Mouse (Mus musculus) thymus, adult 2 months (tissue): ENCODE results near the gene Cldn15. TPM values are rescaled to one million over a fixed set of nuclear protein-coding genes. Genes with fewer than 3 reads are reported as not detected.

ENCODE experiments used
- DNase-seq: peaks from one replicate; pipeline ENCODE4 v3.0.0; 2021
- H3K27ac ChIP-seq: fragments of 200-500 bp; 2 replicates; pipeline ENCODE4 v1.5.1; 2012; ENCODE audit warnings: low read length, control low read depth; ENCODE audit not compliant: control insufficient read depth, insufficient read depth
- H3K27me3 ChIP-seq: fragments of 200-500 bp; 2 replicates; pipeline ENCODE4 v1.6.1; 2012; ENCODE audit warnings: mild to moderate bottlenecking, low read length, moderate library complexity, mixed read lengths; ENCODE audit not compliant: control insufficient read depth, insufficient read depth
- H3K36me3 ChIP-seq: fragments of 200-500 bp; 2 replicates; pipeline ENCODE4 v1.6.1; 2012; ENCODE audit warnings: mild to moderate bottlenecking, low read length, moderate library complexity; ENCODE audit not compliant: control insufficient read depth, insufficient read depth
- H3K4me1 ChIP-seq: fragments of 200-500 bp; replicated peaks from 2 replicates; pipeline ENCODE4 v1.6.1; 2012; ENCODE audit warnings: low read length; ENCODE audit not compliant: control insufficient read depth, insufficient read depth
- H3K4me3 ChIP-seq: fragments of 200-500 bp; 2 replicates; pipeline ENCODE4 v1.5.1; 2012; ENCODE audit warnings: mild to moderate bottlenecking, low read length, control low read depth, moderate library complexity; ENCODE audit not compliant: control insufficient read depth, insufficient read depth
- CTCF ChIP-seq: fragments of 200-500 bp; IDR thresholded peaks from 2 replicates; pipeline ENCODE4 v1.5.1; 2012; ENCODE audit warnings: mild to moderate bottlenecking, control low read depth, low read length, moderate library complexity, borderline replicate concordance; ENCODE audit not compliant: control insufficient read depth, poor library complexity, insufficient read depth; ENCODE audit errors: extremely low read depth
- POLR2A ChIP-seq: fragments of 200-500 bp; IDR thresholded peaks from 2 replicates; pipeline ENCODE4 v1.6.1; 2012; ENCODE audit warnings: mild to moderate bottlenecking, low read length, control low read depth, moderate library complexity; ENCODE audit not compliant: control insufficient read depth, poor library complexity, insufficient read depth; ENCODE audit errors: extremely low read depth
- WGBS: fragments of 180-500 bp; shearing (Covaris S2); methylation state at CpG from one replicate; pipeline ENCODE4 v1.1.7; 2018; 5-methylcytosine and 5-hydroxymethylcytosine counted together
- polyA plus RNA-seq: library from polyadenylated mRNA; depleted of rRNA; stranded (reverse); fragments of >200 nt; gene quantifications from 2 replicates; pipeline ENCODE4 v1.2.3, GENCODE M21; 2012; rRNA removed

Gene Cldn15
- polyA plus RNA-seq, 1 experiment, result 9.4 TPM

DNA sequence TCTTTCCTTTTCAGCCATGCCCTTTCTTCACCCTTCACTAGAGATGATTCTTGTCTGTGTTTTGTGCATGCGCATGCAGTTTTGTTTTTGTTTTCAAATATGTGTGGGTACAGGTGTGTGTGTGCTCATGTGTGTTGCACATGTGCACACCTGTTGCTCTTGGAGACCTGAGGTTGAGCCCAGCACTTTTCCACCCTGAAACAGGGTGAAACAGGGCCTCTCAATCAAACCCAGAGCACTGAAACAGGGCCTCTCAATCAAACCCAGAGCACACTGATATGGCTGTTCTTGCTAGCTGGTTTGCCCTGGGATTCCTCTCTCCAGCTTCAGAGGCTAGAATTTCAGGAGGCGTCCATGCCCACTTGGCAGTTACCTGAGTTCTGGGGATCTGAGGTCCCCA lies 34.2 kb downstream of the Cldn15 start:
- WGBS, result 100% methylated on average over 2 of the region's 2 CpGs

GRCm38 (mm10) chr5:137007276-137007675 lies 40.9 kb downstream of the Cldn15 start:
- Histone ChIP-seq H3K4me1 (no peaks in the 10 kb centered on the region), H3K27me3 (no peaks in the 10 kb centered on the region), H3K36me3 (no peaks in the 10 kb centered on the region), H3K27ac (no peak overlapping the region), H3K4me3 (no peak overlapping the region)
- no peak for TF ChIP-seq POLR2A
- TF ChIP-seq CTCF, result no peak
- WGBS, result 54% methylated on average over 8 of the region's 8 CpGs
- no peak for DNase-seq

More for the DNA sequence above, 34.2 kb downstream of the Cldn15 start:
- Histone ChIP-seq H3K4me3 (no peak overlapping the region), H3K27ac (no peak overlapping the region), H3K27me3 (no peaks in the 10 kb centered on the region), H3K36me3 (no peaks in the 10 kb centered on the region), H3K4me1 (no peaks in the 10 kb centered on the region)
- TF ChIP-seq POLR2A (no peak), CTCF (no peak)
- no peak for DNase-seq

GRCm38 (mm10) chr5:137009988-137010387 lies 43.6 kb downstream of the Cldn15 start:
- no peaks in the 10 kb centered on the region for H3K27me3 ChIP-seq
- H3K36me3 ChIP-seq, result no peaks in the 10 kb centered on the region
- no peak overlapping the region for H3K4me3 ChIP-seq
- no peaks in the 10 kb centered on the region for H3K4me1 ChIP-seq
- WGBS, result 21% methylated on average over 3 of the region's 3 CpGs
- no peak for TF ChIP-seq CTCF
- DNase-seq, result peak; percentile 42
- no peak overlapping the region for H3K27ac ChIP-seq

DNA sequence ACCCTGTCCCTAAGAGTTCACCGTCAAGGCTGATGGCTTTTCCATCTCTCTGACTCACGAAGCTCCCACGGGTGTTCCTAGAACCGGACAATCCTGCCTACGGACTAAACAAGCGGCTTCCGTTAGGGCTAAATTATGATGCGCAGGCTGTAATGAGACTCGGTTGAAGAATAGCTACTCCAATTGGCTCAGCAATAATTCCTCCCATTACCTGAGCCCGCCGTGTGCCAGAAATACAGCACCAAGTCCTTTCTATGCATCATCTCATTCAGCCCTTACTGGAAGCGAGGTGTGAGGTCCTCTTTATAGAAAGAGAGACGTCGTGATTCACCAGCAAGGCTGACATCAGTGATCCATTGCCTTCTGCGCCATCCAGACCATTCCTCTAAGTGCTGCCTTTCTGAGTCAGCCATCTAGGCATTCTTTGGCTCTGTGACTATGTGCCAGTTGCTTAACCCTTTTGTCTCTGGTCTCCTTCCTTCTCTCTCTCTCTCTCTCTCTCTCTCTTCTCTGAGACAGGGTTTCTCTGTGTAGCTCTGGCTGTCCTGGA lies 46.1 kb downstream of the Cldn15 start:
- Histone ChIP-seq H3K36me3 (no peaks in the 10 kb centered on the region), H3K27ac (no peak overlapping the region), H3K27me3 (no peaks in the 10 kb centered on the region), H3K4me1 (no peaks in the 10 kb centered on the region), H3K4me3 (no peak overlapping the region)
- no peak for TF ChIP-seq CTCF
- TF ChIP-seq POLR2A, result no peak
- 85% methylated on average over 15 of the region's 15 CpGs for WGBS
- DNase-seq, result no peak

DNA sequence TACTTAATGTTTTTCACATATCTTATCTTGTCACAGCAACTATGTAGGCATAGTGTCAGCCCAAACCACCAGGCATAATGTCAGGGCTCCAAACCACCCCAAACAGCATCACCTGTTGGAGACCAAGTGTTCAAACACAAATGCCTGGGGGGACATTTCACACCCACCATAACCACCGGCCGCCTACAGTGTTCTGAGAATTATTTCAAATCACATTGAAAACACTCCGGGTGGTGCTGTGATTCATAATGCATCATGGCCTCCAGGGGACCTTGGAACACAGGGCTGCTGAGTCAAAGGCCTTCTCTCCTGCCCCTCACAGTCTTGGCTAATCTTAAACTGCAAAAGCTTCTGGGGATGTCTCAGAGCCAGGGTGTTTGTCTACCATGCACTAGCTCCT lies 49.5 kb downstream of the Cldn15 start:
- WGBS, result 96% methylated on average over 3 of the region's 3 CpGs
- no peaks in the 10 kb centered on the region for H3K4me1 ChIP-seq
- TF ChIP-seq CTCF (no peak), POLR2A (no peak)
- H3K36me3 ChIP-seq, result no peaks in the 10 kb centered on the region
- no peaks in the 10 kb centered on the region for H3K27me3 ChIP-seq
- H3K4me3 ChIP-seq, result no peak overlapping the region
- DNase-seq, result no peak
- H3K27ac ChIP-seq, result no peak overlapping the region

- no peak overlapping the region for H3K27ac ChIP-seq
- WGBS, result 54% methylated on average over 3 of the region's 3 CpGs
Observed at GRCm38 (mm10) chr5:137024318-137024717, 57.9 kb downstream of the Cldn15 start.

DNA sequence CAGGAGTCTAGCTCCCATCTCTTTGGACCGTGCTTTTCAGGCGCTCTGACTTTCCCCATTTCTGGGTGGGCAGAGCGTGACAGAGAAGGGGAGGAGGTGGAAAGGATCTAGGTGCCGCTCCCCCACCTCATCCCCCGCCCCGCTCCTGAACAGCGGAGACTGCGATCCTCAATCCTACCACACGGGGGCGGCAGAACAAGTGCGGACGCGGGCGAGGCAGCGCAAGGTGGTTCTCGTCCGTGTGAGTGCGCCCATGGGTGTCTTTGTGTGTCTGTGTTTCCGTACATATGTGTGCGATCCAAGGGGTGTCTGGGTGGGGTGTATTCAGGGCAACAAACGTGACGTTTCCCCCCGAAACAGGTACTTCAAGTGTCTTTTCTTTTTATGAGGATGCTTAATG lies 58.7 kb downstream of the Cldn15 start:
- peaks cover 7% of the 10 kb centered on the region; the same call in 1 of the 2 replicates for H3K27me3 ChIP-seq
- DNase-seq, result peak; percentile 86
- no peak overlapping the region for H3K4me3 ChIP-seq
- peaks cover 8% of the 10 kb centered on the region for H3K4me1 ChIP-seq
- no peak for TF ChIP-seq POLR2A
- peak; percentile 93 for TF ChIP-seq CTCF
- no peak overlapping the region for H3K27ac ChIP-seq
- 1% methylated on average over 23 of the region's 23 CpGs for WGBS
- no peaks in the 10 kb centered on the region for H3K36me3 ChIP-seq

More at GRCm38 (mm10) chr5:137024318-137024717, 57.9 kb downstream of the Cldn15 start:
- no peak overlapping the region for H3K4me3 ChIP-seq
- 0 out of 2 replicates have a peak, but pooled peaks cover under 1% of the 10 kb centered on the region for H3K4me1 ChIP-seq
- peaks cover 7% of the 10 kb centered on the region; the same call in 1 of the 2 replicates for H3K27me3 ChIP-seq
- DNase-seq, result no peak
- no peak for TF ChIP-seq POLR2A
- TF ChIP-seq CTCF, result no peak
- H3K36me3 ChIP-seq, result no peaks in the 10 kb centered on the region

Other genes with a start within 250 kb of the Cldn15 start
- gene Col26a1, start 83.4 kb upstream of the Cldn15 start, polyA plus RNA-seq, result 0.22 and 0.66 TPM in 2 replicates
- 7.7 and 9.4 TPM in 2 replicates for gene Ift22, start 58.5 kb upstream of the Cldn15 start, polyA plus RNA-seq
- 181 and 214 TPM in 2 replicates for gene Fis1, start 13.3 kb upstream of the Cldn15 start, polyA plus RNA-seq
- gene Plod3, start 20.4 kb downstream of the Cldn15 start, polyA plus RNA-seq, result 40.8 and 41.9 TPM in 2 replicates
- gene Znhit1, start 21.4 kb downstream of the Cldn15 start, polyA plus RNA-seq, result 72.2 and 79.5 TPM in 2 replicates
- 0.58 and 1.0 TPM in 2 replicates for gene Vgf, start 59.8 kb downstream of the Cldn15 start, polyA plus RNA-seq
- 44.1 and 51.9 TPM in 2 replicates for gene Ap1s1, start 79.5 kb downstream of the Cldn15 start, polyA plus RNA-seq
- 3.1 and 4.1 TPM in 2 replicates for gene Serpine1, start 105.7 kb downstream of the Cldn15 start, polyA plus RNA-seq
- 49.3 and 55.8 TPM in 2 replicates for gene Trim56, start 149.6 kb downstream of the Cldn15 start, polyA plus RNA-seq
- 0.52 and 0.86 TPM in 2 replicates for gene Muc3, start 182.7 kb downstream of the Cldn15 start, polyA plus RNA-seq
- 8.7 and 14.7 TPM in 2 replicates for gene Muc3a, start 245.8 kb downstream of the Cldn15 start, polyA plus RNA-seq